Mouse (Mus musculus) lung, postnatal 14 days (tissue): ENCODE results near the gene Cd55.
"Not testable (repeated sequence)": the region's sequence is repeated elsewhere in the genome, so short reads cannot be mapped to it uniquely, and the experiment has no call there.

ENCODE experiments used
- DNase-seq: peaks from one replicate; pipeline ENCODE4 v3.0.0; 2021

Cd55 gene

DNA sequence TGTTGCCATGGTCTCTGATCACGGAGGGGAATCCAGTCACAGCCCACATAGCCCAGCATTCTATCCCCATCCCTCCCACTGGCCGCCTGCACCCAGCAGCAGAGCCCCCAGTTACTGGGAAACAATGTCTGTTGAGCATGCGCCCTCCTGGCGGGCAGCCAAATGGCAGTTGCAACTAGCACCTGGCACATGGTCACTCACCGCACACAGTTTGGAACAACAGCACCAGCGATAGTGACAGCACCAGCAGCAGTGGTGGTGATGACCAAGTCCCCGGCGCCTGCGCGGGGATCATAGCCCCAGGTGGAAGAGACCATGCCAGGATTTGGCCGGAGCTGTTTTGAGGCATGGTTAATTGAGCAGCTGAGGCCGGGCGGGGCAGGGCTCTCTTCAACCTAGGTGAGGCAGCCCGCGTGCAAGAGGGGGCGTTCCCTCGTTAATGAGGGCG, 39.9 kb downstream of the Cd55 start, which contains the start of gene Cd55b:
Gene Cd55b (minus strand): TSS at position 346 of the 448 bp plus-strand sequence.
- DNase-seq = peak; percentile 31

DNA sequence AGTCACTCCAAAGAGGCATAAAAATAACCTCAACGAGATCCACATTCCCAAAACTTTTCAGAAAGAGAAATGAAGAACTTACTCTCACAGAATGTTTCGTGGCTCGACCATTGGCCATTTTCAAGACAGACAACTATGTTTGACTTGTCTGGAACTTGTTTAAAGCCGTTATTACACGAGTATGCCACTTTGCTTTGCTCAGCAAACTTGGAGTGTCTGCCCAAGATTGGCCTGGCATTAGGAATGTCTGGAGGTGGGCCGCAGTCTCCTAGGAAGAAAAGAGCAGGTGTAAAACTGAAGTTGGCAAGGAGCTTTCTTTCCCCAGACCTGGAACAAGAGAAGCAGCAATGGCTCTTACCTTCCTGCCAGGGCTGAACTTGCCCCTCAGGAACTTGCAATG, 40.5 kb downstream of the Cd55 start:
- DNase-seq = not testable (repeated sequence)

DNA sequence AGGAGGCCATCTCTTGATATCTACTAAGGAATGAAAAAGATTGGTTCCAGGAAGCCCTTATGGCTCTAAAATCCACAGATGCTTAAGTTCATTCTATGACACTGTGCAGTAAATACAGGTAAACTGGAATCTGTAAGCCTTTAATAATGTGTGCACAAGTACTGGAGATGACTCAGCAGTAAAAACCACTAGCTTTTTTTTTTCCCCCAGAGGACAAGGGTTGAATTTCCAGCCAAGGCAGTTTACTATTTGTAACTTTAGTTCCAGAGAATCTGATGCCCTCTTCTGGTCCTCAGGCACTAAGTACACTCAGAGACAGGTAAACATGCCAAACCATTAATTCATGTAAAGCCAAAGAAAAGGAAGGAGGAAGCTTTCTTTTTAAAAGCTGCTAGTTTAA, 65.4 kb downstream of the Cd55 start:
- DNase-seq = not testable (repeated sequence)
